Mouse (Mus musculus) neural tube, embryonic 13.5 days (tissue): ENCODE measurements around the gene Akap2. TPM values are rescaled to one million over a fixed set of nuclear protein-coding genes. Genes with fewer than 3 reads are reported as not detected.

Experiments used
- ATAC-seq: fragments of 200-750 bp; cut with Nextera tagmentation; 2 replicates; pipeline ENCODE4 v1.8.0; 2017; ENCODE audit warnings: low read depth, mild to moderate bottlenecking, moderate TSS enrichment, moderate library complexity
- H3K27ac ChIP-seq: fragments of 300-500 bp; sonication (generic); replicated peaks from 2 replicates; pipeline ENCODE4 v1.5.1; 2015; ENCODE audit warnings: moderate library complexity, mild to moderate bottlenecking, inconsistent platforms
- H3K27me3 ChIP-seq: fragments of 300-500 bp; sonication (generic); 2 replicates; pipeline ENCODE4 v1.6.1; 2015; ENCODE audit warnings: mild to moderate bottlenecking, inconsistent platforms
- H3K36me3 ChIP-seq: fragments of 300-500 bp; sonication (generic); 2 replicates; pipeline ENCODE4 v1.6.1; 2015; ENCODE audit warnings: mild to moderate bottlenecking, inconsistent platforms
- H3K4me1 ChIP-seq: fragments of 300-500 bp; sonication (generic); replicated peaks from 2 replicates; pipeline ENCODE4 v1.6.1; 2015; ENCODE audit warnings: inconsistent platforms
- H3K4me2 ChIP-seq: fragments of 300-500 bp; sonication (generic); 2 replicates; pipeline ENCODE4 v1.6.1; 2015; ENCODE audit warnings: inconsistent platforms, mild to moderate bottlenecking, moderate library complexity
- H3K4me3 ChIP-seq: fragments of 300-500 bp; sonication (generic); 2 replicates; pipeline ENCODE4 v1.5.1; 2015; ENCODE audit warnings: mild to moderate bottlenecking, inconsistent platforms
- H3K9ac ChIP-seq: fragments of 300-500 bp; sonication (generic); 2 replicates; pipeline ENCODE4 v1.6.1; 2015; ENCODE audit warnings: moderate library complexity, mild to moderate bottlenecking, inconsistent platforms
- H3K9me3 ChIP-seq: fragments of 300-500 bp; sonication (generic); 2 replicates; pipeline ENCODE4 v1.6.1; 2016; ENCODE audit warnings: inconsistent platforms
- WGBS: fragments of 180-500 bp; shearing (Covaris S2); methylation state at CpG from one replicate; pipeline ENCODE4 v1.1.7; 2015; 5-methylcytosine and 5-hydroxymethylcytosine counted together
- polyA plus RNA-seq: library from polyadenylated mRNA; unstranded; fragments of >200 nt; fragmentation: Nextera tagmentation; extraction: Ambion mirVana; gene quantifications from 2 replicates; pipeline ENCODE4 v1.2.1, GENCODE M21; 2015

Gene Akap2
- polyA plus RNA-seq, 1 experiment from 2014 or later, result 14.6 TPM

DNA sequence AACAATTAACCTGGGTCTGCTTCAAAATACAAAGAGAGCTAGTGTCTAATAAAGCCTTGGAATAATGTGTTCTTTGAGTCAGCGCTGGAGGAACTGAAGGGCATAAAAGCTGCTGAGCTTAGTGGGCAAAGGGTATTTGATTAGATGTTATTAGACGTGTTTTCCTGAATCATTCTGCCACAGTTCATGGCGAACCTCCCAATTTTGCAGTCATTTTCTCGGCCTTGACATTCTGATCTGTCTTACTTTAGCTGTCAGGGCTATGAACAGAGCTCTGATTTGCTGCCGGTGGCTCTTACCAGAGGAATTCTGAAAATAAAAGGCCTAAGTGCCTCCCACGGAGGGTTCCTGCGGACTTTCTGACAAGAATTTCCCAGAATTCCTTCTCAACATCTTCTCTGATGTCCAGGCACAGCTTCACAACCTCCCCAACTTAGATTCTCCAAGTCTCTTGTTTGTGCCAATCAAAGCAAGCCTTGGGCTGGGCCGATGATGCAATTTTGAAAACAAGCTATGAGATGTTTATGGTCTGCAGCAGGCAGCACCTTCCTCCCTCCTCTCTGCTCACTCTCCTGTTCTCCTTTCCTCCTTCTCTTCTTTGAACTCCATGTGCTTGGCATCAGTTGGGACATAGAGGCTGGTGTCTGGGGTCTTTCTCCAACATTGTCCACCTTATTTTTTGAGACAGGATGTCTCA lies 21.5 kb downstream of the Akap2 start:
- peaks cover 6% of the 10 kb centered on the region; the same call in 1 of the 2 replicates for H3K4me1 ChIP-seq
- no peaks in the 10 kb centered on the region for H3K36me3 ChIP-seq
- no peaks in the 10 kb centered on the region for H3K27me3 ChIP-seq
- no peak overlapping the region for H3K4me2 ChIP-seq
- no peaks in the 10 kb centered on the region for H3K9me3 ChIP-seq
- H3K4me3 ChIP-seq, result no peak overlapping the region
- H3K9ac ChIP-seq, result no peak overlapping the region
- 38% methylated on average over 8 of the region's 8 CpGs for WGBS
- H3K27ac ChIP-seq, result no peak overlapping the region
- ATAC-seq, result no peak

DNA sequence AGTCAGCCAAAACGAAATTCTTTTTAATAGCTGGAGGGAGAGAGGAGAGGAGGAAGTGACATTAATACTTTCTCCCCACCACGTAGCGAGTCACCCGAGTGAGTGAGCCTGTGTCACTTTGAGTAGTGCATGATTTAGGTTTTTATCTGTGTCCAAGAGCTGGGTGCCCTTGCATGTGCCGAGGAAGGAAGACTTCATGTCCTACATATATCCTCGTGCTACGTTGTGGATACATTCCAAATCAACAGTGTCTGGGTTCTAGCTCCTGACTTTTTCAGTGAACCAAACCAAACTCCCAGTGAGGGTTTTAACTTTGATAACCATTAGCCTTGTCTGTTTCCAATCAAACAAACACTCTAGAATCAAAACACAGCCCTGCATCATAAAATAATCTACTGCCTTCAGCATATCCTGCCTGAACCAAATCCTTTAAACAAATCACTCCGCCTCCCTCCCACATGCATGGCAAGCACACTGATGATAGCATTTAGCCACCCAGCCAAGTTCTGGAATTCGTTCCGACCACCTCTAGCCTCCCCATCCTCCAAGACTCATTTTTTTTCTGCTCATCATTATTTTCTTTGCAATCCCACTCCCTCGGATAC lies 26.0 kb downstream of the Akap2 start:
- Histone ChIP-seq H3K9ac (no peak overlapping the region), H3K4me1 (peaks cover 6% of the 10 kb centered on the region; the same call in 1 of the 2 replicates), H3K4me2 (no peak overlapping the region), H3K27me3 (no peaks in the 10 kb centered on the region), H3K9me3 (no peaks in the 10 kb centered on the region), H3K27ac (no peak overlapping the region), H3K4me3 (no peak overlapping the region), H3K36me3 (no peaks in the 10 kb centered on the region)
- 82% methylated on average over 11 of the region's 11 CpGs for WGBS
- no peak for ATAC-seq

DNA sequence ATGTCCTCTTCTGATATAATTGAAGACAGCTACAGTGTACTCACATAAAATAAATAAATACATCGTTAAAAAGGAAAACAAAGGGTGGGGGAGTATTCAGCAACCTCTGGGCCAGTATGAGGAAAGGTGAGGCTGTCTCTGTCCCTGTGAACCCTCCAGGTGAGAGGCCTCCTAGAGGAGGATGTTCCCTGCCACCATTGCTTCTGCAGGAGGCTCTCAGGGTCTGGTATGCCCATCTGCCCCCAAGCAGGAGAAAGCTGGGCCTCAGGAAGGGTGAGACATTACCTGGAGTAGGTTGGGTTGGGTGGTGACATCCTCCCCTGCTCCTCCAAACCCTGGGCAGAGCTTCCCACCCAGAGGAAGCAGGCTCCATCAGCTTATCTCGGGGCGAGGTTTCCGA lies 33.2 kb downstream of the Akap2 start:
- Histone ChIP-seq H3K9me3 (no peaks in the 10 kb centered on the region), H3K9ac (no peak overlapping the region), H3K4me2 (no peak overlapping the region), H3K4me3 (no peak overlapping the region), H3K27ac (no peak overlapping the region), H3K36me3 (no peaks in the 10 kb centered on the region), H3K4me1 (0 out of 2 replicates have a peak, but pooled peaks cover 4% of the 10 kb centered on the region), H3K27me3 (no peaks in the 10 kb centered on the region)
- WGBS, result 75% methylated on average over 4 of the region's 4 CpGs
- no peak for ATAC-seq

DNA sequence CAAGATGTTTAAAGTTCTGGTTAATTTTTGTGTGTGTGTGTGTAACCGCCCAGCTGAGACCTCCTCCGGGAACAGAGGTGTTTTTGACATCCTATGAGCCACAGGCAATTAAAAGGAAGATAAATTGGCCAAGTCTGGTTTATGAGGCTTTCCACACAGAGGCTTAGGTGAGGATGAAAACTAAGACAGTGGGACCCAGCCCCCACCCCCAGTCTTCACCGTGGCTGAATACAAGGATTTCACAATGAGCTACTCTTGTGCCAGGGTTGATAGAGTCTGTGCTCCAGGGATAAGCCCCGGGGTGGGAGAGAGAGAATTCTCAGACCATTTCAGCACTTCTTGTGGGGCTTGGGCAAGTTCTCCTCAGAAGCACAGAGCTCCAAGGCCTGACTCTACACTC lies 33.6 kb downstream of the Akap2 start:
- H3K4me3 ChIP-seq, result no peak overlapping the region
- no peak overlapping the region for H3K9ac ChIP-seq
- 63% methylated on average over 4 of the region's 4 CpGs for WGBS
- H3K4me1 ChIP-seq, result 0 out of 2 replicates have a peak, but pooled peaks cover 4% of the 10 kb centered on the region
- ATAC-seq, result no peak
- H3K27ac ChIP-seq, result no peak overlapping the region
- H3K9me3 ChIP-seq, result no peaks in the 10 kb centered on the region
- H3K36me3 ChIP-seq, result no peaks in the 10 kb centered on the region
- no peaks in the 10 kb centered on the region for H3K27me3 ChIP-seq
- no peak overlapping the region for H3K4me2 ChIP-seq

DNA sequence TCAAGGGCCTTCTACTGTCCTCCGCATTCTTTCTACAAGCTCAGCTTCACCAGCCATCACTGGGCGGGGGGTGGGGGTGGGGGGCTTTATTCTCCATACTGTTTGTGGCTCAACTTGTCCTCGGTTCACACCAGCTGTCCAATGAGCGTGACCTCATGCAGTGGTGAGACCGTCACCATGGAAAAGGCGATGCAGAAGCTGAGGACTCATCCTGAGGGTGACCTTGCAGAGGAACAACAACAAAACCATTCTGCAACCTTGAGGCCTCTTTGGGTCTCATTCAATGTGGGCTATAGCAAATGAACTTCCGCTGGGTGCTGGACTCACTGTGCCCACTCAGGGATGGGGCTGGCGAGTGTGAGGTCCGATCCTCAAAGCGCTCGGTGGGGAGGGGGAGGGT lies 34.1 kb downstream of the Akap2 start:
- no peak overlapping the region for H3K9ac ChIP-seq
- 83% methylated on average over 11 of the region's 11 CpGs for WGBS
- no peaks in the 10 kb centered on the region for H3K36me3 ChIP-seq
- no peaks in the 10 kb centered on the region for H3K9me3 ChIP-seq
- H3K4me1 ChIP-seq, result 0 out of 2 replicates have a peak, but pooled peaks cover 4% of the 10 kb centered on the region
- no peak for ATAC-seq
- no peaks in the 10 kb centered on the region for H3K27me3 ChIP-seq
- no peak overlapping the region for H3K4me3 ChIP-seq
- H3K4me2 ChIP-seq, result no peak overlapping the region
- H3K27ac ChIP-seq, result no peak overlapping the region

GRCm38 (mm10) chr4:57755085-57755484 lies 37.6 kb downstream of the Akap2 start:
- 91% methylated on average over 11 of the region's 11 CpGs for whole genome bisulfite sequencing
- peaks cover 9% of the 10 kb centered on the region; the same call in 1 of the 2 replicates for H3K4me1 ChIP-seq
- H3K9me3 ChIP-seq, result no peaks in the 10 kb centered on the region
- no peaks in the 10 kb centered on the region for H3K36me3 ChIP-seq
- H3K27ac ChIP-seq, result no peak overlapping the region
- H3K27me3 ChIP-seq, result no peaks in the 10 kb centered on the region
- ATAC-seq, result no peak
- H3K4me2 ChIP-seq, result no peak overlapping the region
- H3K9ac ChIP-seq, result no peak overlapping the region
- H3K4me3 ChIP-seq, result no peak overlapping the region

- Histone ChIP-seq H3K27ac (no peak overlapping the region; the same call in 1 of the 2 replicates), H3K9me3 (no peaks in the 10 kb centered on the region), H3K4me3 (no peak overlapping the region), H3K4me1 (peaks cover 5% of the 10 kb centered on the region; the same call in 1 of the 2 replicates), H3K9ac (no peak overlapping the region), H3K36me3 (no peaks in the 10 kb centered on the region), H3K27me3 (no peaks in the 10 kb centered on the region), H3K4me2 (no peak overlapping the region)
- WGBS, result 50% methylated on average over 11 of the region's 11 CpGs
- no peak for ATAC-seq
These were observed 40.5 kb downstream of the Akap2 start for GRCm38 (mm10) chr4:57757997-57758396.

GRCm38 (mm10) chr4:57762424-57762823 lies 45.0 kb downstream of the Akap2 start:
- Histone ChIP-seq H3K27me3 (no peaks in the 10 kb centered on the region), H3K4me2 (no peak overlapping the region), H3K9ac (no peak overlapping the region), H3K4me1 (peaks cover 21% of the 10 kb centered on the region), H3K4me3 (no peak overlapping the region), H3K9me3 (no peaks in the 10 kb centered on the region), H3K27ac (no peak overlapping the region), H3K36me3 (no peaks in the 10 kb centered on the region)
- ATAC-seq, result no peak
- WGBS, result 61% methylated on average over 7 of the region's 7 CpGs

- no peak for ATAC-seq
- Histone ChIP-seq H3K4me3 (no peak overlapping the region), H3K36me3 (no peaks in the 10 kb centered on the region), H3K4me1 (peaks cover 16% of the 10 kb centered on the region), H3K4me2 (no peak overlapping the region), H3K27me3 (no peaks in the 10 kb centered on the region), H3K9ac (no peak overlapping the region), H3K9me3 (no peaks in the 10 kb centered on the region), H3K27ac (no peak overlapping the region; the same call in 1 of the 2 replicates)
- 47% methylated on average over 1 of the region's 1 CpGs for WGBS
These were observed 46.9 kb downstream of the Akap2 start for GRCm38 (mm10) chr4:57764392-57764791.

- Histone ChIP-seq H3K9me3 (no peaks in the 10 kb centered on the region), H3K36me3 (no peaks in the 10 kb centered on the region), H3K4me1 (peaks cover 16% of the 10 kb centered on the region), H3K4me2 (no peak overlapping the region), H3K27me3 (no peaks in the 10 kb centered on the region), H3K27ac (0 out of 2 replicates have a peak overlapping the region, but pooled peaks have one; percentile 38), H3K9ac (no peak overlapping the region), H3K4me3 (no peak overlapping the region)
- ATAC-seq, result no peak
- 85% methylated on average over 1 of the region's 1 CpGs for WGBS
These were observed 47.5 kb downstream of the Akap2 start for GRCm38 (mm10) chr4:57764926-57765325.

- no peaks in the 10 kb centered on the region for H3K27me3 ChIP-seq
- WGBS, result 2% methylated on average over 4 of the region's 4 CpGs
- H3K9me3 ChIP-seq, result no peaks in the 10 kb centered on the region
- no peaks in the 10 kb centered on the region for H3K36me3 ChIP-seq
- H3K4me3 ChIP-seq, result no peak overlapping the region
- no peak overlapping the region for H3K27ac ChIP-seq
- no peak overlapping the region for H3K9ac ChIP-seq
- ATAC-seq, result no peak
- H3K4me2 ChIP-seq, result no peak overlapping the region
- peaks cover 16% of the 10 kb centered on the region for H3K4me1 ChIP-seq
These were observed 48.3 kb downstream of the Akap2 start for GRCm38 (mm10) chr4:57765806-57766205.

DNA sequence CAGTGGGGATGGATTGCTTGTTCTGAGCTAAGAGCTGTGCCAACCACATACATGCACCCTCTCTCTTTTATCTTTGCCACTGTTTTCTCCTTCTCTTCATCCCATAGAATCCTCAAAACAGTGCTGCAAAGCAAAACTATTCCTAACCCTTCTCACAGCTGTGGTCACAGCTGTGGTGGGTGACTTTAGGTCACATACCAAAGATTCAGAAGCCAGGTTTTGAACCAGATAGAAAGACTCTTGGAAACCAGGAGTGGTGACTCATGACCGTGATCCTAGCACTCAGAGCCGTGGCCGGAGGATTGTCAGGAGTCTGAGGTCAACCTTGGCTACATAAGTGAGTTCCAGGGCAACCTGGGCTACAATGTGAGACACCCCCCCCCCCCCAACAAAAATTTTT lies 51.5 kb downstream of the Akap2 start:
- Histone ChIP-seq H3K27ac (no peak overlapping the region), H3K9ac (no peak overlapping the region), H3K4me1 (peaks cover 16% of the 10 kb centered on the region), H3K9me3 (no peaks in the 10 kb centered on the region), H3K27me3 (no peaks in the 10 kb centered on the region), H3K4me3 (no peak overlapping the region), H3K4me2 (no peak overlapping the region), H3K36me3 (no peaks in the 10 kb centered on the region)
- WGBS, result 75% methylated on average over 3 of the region's 3 CpGs
- ATAC-seq, result no peak
